Mouse (Mus musculus): ENCODE measurements at regions not wholly inside any gene's neighbourhood (a gene's known extent, or its start where the extent isn't known, plus 50 kb on each side); places are given as distances from the start of the nearest gene placed in this dataset.
A peak's percentile ranks its signal among the peaks of the same experiment; 100 is the strongest.

DNA sequence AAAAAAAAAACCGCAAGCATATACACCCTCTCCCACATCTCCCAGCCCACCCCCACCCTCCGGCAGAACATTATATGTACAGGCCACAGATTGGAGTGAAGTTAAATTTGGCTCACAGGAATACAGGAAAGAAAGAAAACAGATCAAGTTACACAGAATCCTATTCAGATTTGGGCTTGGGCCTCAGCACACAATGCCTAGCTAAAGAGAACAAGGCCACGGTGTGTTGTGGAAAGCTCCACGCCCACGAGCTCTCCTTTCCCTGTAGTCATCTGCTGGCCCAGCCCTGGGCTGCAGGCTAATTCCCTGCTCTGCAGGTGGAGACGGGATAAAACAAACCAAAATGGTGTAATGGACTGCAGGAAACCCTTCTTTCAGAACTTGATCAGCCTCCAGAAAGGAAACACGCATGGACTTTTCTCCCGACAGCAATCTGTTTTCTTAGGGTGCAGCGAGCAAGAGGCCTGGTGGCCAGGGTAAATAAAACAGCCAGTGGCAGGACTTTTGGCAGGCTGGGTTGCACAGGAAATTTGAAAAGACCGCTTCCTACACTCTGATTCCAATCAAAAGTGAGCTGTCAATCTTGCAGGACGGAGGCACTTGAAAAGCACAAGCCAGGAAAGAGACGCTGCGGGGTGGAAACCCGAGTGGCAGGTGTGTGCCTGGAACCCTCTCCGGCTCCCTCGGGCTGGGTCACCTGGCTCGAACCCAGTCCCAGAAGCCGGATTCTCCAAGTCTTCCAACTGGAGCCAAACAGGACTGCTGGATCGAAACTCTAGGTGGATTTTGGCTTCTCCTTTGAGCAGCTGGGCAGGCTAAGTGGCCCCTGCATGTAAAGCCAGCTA lies 214.0 kb downstream of the Bcl2l11 start:
- no peaks in the 10 kb centered on the region for H3K9me3 ChIP-seq (ENCODE audit: low read length)
- 25% methylated on average over 19 of the region's 19 CpGs for WGBS

GRCm38 (mm10) chr2:128340631-128341240 lies 214.9 kb downstream of the Bcl2l11 start:
- no peak overlapping the region for H3K27ac ChIP-seq (ENCODE audit: low read depth, low read length)
- no peaks in the 10 kb centered on the region for H3K9me3 ChIP-seq (ENCODE audit: low read length)
- no peak for TF ChIP-seq CTCF (IDR thresholded peaks at IDR 0.05; ENCODE audit: low read depth)
- H3K36me3 ChIP-seq (ENCODE audit: insufficient read depth): no peaks in the 10 kb centered on the region
- H3K4me3 ChIP-seq (ENCODE audit: low read depth, low read length): no peak overlapping the region
- 93% methylated on average over 5 of the region's 5 CpGs for WGBS
- H3K4me2 ChIP-seq (ENCODE audit: low read depth): no peak overlapping the region
- ATAC-seq (no peak), DNase-seq (no peak)
- H3K4me1 ChIP-seq (ENCODE audit: insufficient read depth): peaks cover 5% of the 10 kb centered on the region; the same call in 1 of the 2 replicates
- H3K27me3 ChIP-seq (ENCODE audit: insufficient read depth, low read length): no peaks in the 10 kb centered on the region; the same call in 1 of the 2 replicates
- no peak overlapping the region for H3K9ac ChIP-seq

More for the DNA sequence above, 214.0 kb downstream of the Bcl2l11 start:
- H3K4me3 ChIP-seq (ENCODE audit: low read depth, low read length): no peak overlapping the region
- no peaks in the 10 kb centered on the region for H3K36me3 ChIP-seq (ENCODE audit: insufficient read depth)
- DNase-seq (peak; percentile 4), ATAC-seq (no peak)
- peaks cover 5% of the 10 kb centered on the region; the same call in 1 of the 2 replicates for H3K4me1 ChIP-seq (ENCODE audit: insufficient read depth)
- H3K27me3 ChIP-seq (ENCODE audit: insufficient read depth, low read length): no peaks in the 10 kb centered on the region; the same call in 1 of the 2 replicates
- no peak overlapping the region for H3K27ac ChIP-seq (ENCODE audit: low read depth, low read length)
- no peak overlapping the region for H3K9ac ChIP-seq
- H3K4me2 ChIP-seq (ENCODE audit: low read depth): no peak overlapping the region
- no peak for TF ChIP-seq CTCF (IDR thresholded peaks at IDR 0.05; ENCODE audit: low read depth)

DNA sequence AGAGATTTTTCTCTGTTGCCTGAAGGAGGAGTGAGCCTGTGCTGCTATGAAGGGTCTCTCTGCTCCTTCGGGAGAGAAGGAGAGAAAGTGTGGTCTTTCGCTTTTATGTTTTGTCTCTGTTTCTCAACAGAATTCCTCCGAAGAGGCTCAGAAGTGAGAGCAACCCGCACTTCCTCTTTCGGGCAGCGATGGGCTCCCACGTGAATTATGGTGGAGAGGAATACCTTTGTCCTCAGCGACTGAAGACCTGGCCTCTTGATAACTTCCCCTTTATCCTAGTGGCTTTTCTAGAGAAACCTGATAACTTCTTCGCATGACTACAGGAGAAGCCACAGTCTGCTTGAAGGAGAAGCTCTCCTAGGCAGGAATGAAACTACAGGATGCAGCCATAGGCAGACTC lies 216.4 kb downstream of the Bcl2l11 start:
- DNase-seq: no peak
- Histone ChIP-seq H3K4me2 (ENCODE audit: low read depth) (no peak overlapping the region), H3K9me3 (ENCODE audit: low read length) (no peaks in the 10 kb centered on the region), H3K4me3 (ENCODE audit: low read depth, low read length) (no peak overlapping the region), H3K27ac (ENCODE audit: low read depth, low read length) (no peak overlapping the region), H3K36me3 (ENCODE audit: insufficient read depth) (no peaks in the 10 kb centered on the region), H3K9ac (no peak overlapping the region), H3K27me3 (ENCODE audit: insufficient read depth, low read length) (no peaks in the 10 kb centered on the region; the same call in 1 of the 2 replicates), H3K4me1 (ENCODE audit: insufficient read depth) (peaks cover 5% of the 10 kb centered on the region; the same call in 1 of the 2 replicates)
- no peak for ATAC-seq
- 81% methylated on average over 9 of the region's 9 CpGs for WGBS
- no peak for TF ChIP-seq CTCF (IDR thresholded peaks at IDR 0.05; ENCODE audit: low read depth)

DNA sequence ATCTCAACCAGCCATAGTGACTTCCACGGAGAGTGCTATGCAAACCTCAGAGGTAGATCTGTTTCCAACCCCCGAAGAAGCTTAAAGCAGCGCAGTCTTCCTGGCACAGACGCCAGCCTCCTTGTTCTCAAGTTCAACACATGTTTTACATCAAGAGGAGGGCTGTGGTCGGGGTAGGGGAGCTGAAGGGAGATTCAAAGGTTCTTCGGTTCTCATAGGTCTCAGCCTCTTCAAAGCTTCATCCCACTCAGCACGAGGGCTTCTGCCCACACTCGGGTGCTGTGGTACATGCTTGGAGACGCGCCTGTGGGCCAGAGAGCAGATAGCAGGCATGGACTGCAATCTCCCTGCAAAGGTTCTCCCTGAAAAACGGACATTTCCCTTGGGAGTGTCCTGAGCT lies 219.7 kb downstream of the Bcl2l11 start:
- Histone ChIP-seq H3K4me3 (ENCODE audit: low read depth, low read length) (no peak overlapping the region), H3K27ac (ENCODE audit: low read depth, low read length) (no peak overlapping the region), H3K27me3 (ENCODE audit: insufficient read depth, low read length) (no peaks in the 10 kb centered on the region), H3K36me3 (ENCODE audit: insufficient read depth) (no peaks in the 10 kb centered on the region), H3K9me3 (ENCODE audit: low read length) (no peaks in the 10 kb centered on the region), H3K9ac (no peak overlapping the region), H3K4me1 (ENCODE audit: insufficient read depth) (no peaks in the 10 kb centered on the region), H3K4me2 (ENCODE audit: low read depth) (no peak overlapping the region)
- no peak for TF ChIP-seq CTCF (IDR thresholded peaks at IDR 0.05; ENCODE audit: low read depth)
- DNase-seq (no peak), ATAC-seq (no peak)
- WGBS: 89% methylated on average over 11 of the region's 11 CpGs

- no peak for DNase-seq
- Histone ChIP-seq H3K27ac (ENCODE audit: low read depth, low read length) (no peak overlapping the region), H3K27me3 (ENCODE audit: insufficient read depth, low read length) (no peaks in the 10 kb centered on the region), H3K9ac (no peak overlapping the region), H3K9me3 (ENCODE audit: low read length) (no peaks in the 10 kb centered on the region), H3K4me1 (ENCODE audit: insufficient read depth) (no peaks in the 10 kb centered on the region), H3K4me2 (ENCODE audit: low read depth) (no peak overlapping the region), H3K4me3 (ENCODE audit: low read depth, low read length) (no peak overlapping the region), H3K36me3 (ENCODE audit: insufficient read depth) (no peaks in the 10 kb centered on the region)
- no peak for TF ChIP-seq CTCF (IDR thresholded peaks at IDR 0.05; ENCODE audit: low read depth)
- 76% methylated on average over 2 of the region's 2 CpGs for WGBS
- ATAC-seq: no peak
These were observed 222.7 kb downstream of the Bcl2l11 start for GRCm38 (mm10) chr2:128348556-128348955.

DNA sequence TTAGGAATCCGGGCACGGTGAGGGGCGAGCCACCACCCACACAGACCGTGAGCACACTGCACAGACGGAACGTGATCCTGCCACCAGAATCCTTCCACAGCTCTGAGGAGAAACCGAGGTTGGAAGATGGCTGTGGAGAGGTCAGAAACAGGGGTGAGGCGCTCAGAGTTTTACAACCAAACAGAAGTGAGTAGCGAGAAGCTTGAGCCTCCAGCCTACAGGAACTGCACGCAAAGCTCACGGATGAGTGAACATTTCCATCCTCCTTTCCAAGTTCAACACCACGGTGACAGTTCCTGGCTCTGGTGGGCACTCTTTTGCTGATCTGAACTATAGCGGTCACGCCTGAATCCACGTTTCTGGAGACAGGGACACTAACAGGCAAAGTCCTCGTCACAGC lies 225.6 kb downstream of the Bcl2l11 start:
- Histone ChIP-seq H3K4me2 (ENCODE audit: low read depth) (no peak overlapping the region), H3K9ac (no peak overlapping the region), H3K4me3 (ENCODE audit: low read depth, low read length) (no peak overlapping the region), H3K4me1 (ENCODE audit: insufficient read depth) (no peaks in the 10 kb centered on the region), H3K27ac (ENCODE audit: low read depth, low read length) (no peak overlapping the region), H3K9me3 (ENCODE audit: low read length) (no peaks in the 10 kb centered on the region), H3K36me3 (ENCODE audit: insufficient read depth) (no peaks in the 10 kb centered on the region), H3K27me3 (ENCODE audit: insufficient read depth, low read length) (no peaks in the 10 kb centered on the region)
- 93% methylated on average over 16 of the region's 16 CpGs for WGBS
- no peak for TF ChIP-seq CTCF (IDR thresholded peaks at IDR 0.05; ENCODE audit: low read depth)
- DNase-seq: no peak
- ATAC-seq: no peak

DNA sequence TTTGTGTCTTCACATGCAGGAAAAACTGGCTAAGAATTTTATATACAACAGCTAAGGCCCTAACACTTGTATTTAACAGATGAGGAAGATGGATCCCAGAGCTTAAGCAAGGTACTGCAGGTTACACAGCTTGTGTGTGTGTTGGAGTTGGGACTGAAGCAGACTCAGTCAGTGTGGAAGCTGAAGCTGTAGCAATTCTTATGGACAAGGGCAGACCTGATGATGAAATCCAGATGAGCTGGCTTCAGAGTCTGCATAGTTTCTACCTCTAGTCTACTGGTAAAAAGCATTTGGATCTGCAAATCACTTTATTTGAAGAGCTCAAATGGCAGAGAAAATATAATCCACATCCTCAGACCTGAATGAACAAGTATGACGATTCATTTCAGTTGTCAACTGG lies 226.7 kb downstream of the Bcl2l11 start:
- H3K4me3 ChIP-seq (ENCODE audit: low read depth, low read length): no peak overlapping the region
- DNase-seq: no peak
- no peak overlapping the region for H3K27ac ChIP-seq (ENCODE audit: low read depth, low read length)
- H3K9me3 ChIP-seq (ENCODE audit: low read length): no peaks in the 10 kb centered on the region
- TF ChIP-seq CTCF (IDR thresholded peaks at IDR 0.05; ENCODE audit: low read depth): no peak
- no peak overlapping the region for H3K9ac ChIP-seq
- no peak for ATAC-seq
- H3K27me3 ChIP-seq (ENCODE audit: insufficient read depth, low read length): no peaks in the 10 kb centered on the region
- 95% methylated on average over 1 of the region's 1 CpGs for WGBS
- H3K36me3 ChIP-seq (ENCODE audit: insufficient read depth): no peaks in the 10 kb centered on the region
- H3K4me1 ChIP-seq (ENCODE audit: insufficient read depth): no peaks in the 10 kb centered on the region
- no peak overlapping the region for H3K4me2 ChIP-seq (ENCODE audit: low read depth)
